Mouse (Mus musculus) urinary bladder, postnatal 25 days (tissue): ENCODE measurements at regions not wholly inside any gene's neighbourhood (a gene's known extent, or its start where the extent isn't known, plus 50 kb on each side); places are given as distances from the start of the nearest gene placed in this dataset.

Experiments used
- DNase-seq: peaks from one replicate; pipeline ENCODE4 v3.0.0; 2022; ENCODE audit warnings: low spot score

DNA sequence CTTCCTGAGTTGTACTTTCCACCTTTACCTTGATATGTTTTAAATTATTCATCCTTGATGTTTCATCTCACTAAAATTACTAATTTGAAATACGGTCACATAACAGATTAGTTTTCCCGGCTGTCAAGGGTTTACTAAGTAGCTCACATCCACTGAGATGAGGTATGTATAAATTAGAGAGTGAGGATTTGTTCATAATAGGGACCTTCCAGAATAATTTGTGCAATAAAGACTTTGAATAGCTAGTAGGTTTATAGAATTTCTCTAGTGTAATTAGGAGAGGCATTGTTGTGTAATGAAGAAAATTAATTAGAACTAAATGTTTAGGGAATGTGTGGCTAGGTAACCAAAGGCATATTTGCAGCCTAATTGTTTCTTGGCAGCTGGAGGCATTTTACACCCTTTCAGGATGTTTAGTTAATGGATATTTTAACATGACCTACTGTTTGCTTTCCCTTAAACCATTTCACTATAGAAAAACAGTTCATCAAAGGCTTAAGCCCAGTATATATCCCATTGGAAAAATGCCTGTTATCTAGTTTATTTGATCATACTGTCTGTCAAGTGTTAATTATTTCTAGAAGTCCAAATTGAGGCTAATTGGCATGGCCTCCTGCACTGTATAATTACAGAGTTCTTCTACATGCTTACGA, 70.8 kb downstream of the Mat2b start:
- no peak for DNase-seq

GRCm38 (mm10) chr11:40620036-40620435, 75.0 kb downstream of the Mat2b start:
- DNase-seq = no peak

- no peak for DNase-seq
Measured at GRCm38 (mm10) chr11:40603008-40603407, 92.0 kb downstream of the Mat2b start.

DNA sequence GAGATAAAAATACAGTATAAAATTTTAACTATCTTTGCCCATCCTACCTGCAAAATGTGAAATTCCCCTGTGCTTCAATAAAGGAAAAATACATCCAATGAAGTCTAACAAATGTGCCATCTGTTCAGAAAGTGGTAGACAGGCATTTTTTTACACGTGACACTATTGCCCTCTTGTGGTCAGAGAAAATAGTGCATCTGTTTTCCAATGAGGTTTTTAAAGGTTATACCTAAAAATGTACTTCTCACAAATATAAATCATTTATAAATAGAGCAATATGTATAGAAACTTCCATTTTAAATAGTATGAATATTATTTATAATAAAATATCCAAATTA, 93.5 kb downstream of the Mat2b start:
- DNase-seq = no peak

DNA sequence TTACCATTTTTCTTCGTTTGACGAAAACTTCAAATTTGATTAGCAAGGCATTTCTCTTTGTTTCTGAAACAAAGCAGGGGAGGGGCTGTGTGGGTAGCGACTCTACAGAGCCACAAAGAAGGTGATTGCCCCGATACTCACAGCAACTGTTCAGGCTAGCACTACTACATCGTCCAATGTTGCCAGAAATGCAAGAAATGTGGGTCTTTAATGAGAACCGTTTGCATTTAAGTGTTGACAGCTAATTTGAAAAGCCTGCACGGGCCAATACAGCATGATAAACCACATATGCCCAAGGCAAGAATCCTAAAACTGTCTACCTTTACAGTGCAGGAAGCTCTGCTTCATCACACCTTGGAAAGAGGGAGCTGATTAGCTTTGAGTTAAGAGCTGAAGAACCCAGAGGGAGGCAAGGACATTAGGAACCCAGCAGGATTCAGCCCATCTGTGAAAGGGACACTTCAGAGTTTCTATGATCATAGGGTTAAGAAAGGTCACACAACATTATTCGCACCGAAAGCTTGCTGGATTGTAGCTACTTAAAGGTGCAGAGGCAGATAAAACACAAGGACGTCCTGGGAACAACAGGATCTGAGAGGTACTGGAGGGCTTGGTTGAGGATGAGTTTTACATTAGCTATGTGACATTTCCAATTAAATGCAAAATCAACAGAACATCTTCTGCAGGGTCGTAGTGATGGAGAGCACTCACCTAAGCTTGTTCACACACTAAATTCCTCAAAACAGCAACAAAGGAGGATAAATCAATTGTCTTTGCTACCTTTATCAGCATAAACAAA, 94.0 kb downstream of the Mat2b start:
- no peak for DNase-seq

GRCm38 (mm10) chr11:40599956-40600772, 94.8 kb downstream of the Mat2b start:
- DNase-seq = peak; percentile 7

DNA sequence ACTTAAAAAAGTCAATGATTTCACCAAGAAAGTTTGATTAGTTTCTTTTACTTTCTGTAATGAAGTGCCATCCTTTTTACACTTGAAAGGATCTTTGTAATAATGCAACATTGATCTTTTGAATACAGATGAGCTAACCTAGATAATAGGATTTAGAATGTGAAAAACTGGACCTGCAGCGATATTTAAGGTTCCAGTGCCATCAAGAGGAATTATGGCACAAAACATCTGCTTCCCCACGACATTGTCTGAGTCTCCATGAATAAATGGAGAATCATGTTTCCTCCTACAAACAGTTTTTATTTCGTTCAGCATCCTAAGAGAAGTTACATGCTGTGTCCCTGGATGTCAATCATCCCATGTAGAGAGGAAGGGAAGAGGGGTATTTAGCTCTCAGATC, 98.7 kb downstream of the Mat2b start:
- DNase-seq = no peak

DNA sequence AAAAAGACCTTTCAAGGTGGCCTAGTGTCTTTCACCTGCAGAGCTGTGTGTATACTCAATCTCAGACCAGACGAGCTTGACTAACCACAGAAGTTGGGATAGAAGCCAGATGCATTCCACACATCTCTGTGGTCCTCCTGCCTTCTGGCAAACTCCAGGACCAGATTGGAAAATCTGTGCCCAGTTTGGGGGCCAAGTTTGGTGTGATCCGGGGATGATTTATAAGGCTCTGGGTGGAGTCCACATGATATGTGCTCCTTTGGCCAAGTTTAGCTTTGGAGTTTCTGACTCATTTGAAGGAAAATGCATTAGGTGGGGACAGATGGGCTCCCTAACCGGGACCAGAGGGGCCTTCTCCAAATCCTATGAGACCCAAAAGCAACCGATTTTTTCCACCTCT, 102.9 kb downstream of the Mat2b start:
- no peak for DNase-seq

DNA sequence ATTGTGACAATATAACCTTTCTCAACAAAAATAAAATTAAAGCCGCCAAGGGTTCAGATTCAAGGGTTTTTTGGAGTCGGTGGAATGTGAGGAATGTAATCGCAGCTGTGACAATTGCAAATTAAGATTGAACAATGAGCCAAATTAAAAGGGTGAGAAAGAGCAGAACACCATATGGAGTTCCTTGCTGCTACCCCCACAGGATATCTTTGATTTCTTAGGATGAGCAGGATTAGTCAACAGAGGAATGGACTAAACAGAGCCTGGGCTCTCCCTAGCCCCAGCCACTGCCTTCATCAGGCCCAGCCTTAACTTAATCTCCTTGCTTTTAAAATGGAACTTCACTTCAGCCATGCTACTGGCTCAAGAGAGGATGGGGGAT, 121.3 kb downstream of the Mat2b start:
- DNase-seq = no peak

GRCm38 (mm10) chr11:40572953-40573757, 121.8 kb downstream of the Mat2b start:
- no peak for DNase-seq

- no peak for DNase-seq
Measured at GRCm38 (mm10) chr11:40562866-40563265, 132.1 kb downstream of the Mat2b start.

GRCm38 (mm10) chr11:40561983-40562382, 133.0 kb downstream of the Mat2b start:
- no peak for DNase-seq

DNA sequence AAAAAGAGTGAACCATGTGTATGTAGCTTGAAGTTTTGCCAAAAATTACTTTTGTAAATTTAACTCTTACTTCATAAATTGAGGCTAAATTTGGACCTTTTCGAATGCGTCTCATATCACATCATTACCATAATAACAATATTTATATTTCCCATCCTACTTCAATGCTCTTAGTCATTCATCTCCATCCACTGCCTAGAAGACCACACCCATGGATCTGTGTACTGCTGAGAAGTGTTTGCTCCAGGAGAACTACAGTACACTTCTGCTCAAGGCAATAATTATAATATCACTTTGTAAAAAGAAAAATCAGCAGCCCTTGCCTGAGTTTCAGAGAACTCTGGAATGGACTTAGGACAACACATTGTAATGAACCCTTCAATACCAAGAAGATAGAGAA, 133.6 kb downstream of the Mat2b start:
- no peak for DNase-seq

DNA sequence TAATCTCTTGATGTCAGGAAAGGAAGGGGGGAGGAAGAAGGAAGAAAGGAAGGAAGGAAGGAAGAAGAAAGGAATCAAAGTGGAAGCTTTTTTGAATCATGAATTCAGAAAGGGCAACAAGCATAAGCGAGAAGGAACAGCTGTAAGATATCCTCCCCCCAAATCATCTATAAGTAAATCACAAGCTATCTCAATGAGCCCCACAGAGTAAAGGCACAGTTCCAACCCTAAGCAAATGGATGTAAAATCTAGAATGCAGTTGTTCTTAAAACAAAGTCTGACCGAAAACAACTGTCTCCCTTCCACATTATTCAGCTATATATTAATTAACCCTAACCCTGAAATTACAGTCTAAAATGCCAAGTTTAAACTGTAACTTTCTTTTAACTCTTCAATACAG, 136.5 kb downstream of the Mat2b start:
- no peak for DNase-seq

DNA sequence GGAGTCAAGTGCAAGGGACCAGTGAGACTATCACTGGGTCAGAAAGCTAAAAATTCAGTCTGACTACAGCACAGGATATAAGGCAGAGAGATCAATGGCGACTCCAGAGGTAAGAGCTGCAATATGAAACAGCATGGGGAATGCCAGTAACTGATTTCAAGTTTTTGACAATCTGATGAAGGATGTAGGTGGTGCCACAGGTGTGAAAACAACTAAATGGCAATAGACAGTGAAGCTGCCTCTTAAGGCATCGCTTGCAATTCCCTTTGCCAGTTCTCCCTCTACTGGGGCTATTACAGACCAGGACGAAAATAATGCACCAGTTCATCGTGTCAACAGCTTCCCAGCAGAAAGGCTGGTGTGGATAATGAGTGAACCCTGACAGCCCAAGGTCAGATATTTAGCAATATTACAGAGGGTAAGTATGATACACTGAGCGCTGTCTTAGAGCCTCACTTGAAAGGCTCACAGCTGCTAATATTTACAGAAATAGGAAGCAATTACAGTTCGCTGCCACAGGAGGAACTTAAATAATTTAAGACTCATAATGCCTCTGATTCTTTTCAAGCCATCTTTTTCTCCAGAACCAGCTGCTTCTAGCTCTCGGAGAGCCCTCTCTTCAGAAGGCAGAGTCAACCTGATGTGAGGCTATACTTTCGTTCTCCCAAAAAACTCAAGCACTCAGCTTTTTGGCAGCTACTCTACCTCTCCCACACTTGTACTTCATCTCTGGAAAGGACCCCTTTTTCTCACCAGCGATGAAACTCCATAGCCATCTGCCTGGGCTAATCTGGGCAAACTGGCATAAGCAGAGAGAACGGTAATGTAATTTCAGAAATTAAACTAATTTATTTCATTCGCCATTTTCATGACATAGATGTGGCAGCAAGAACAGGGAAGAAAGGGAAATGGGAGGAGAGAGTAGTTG, 139.9 kb downstream of the Mat2b start:
- DNase-seq = no peak

- DNase-seq = no peak
Measured at GRCm38 (mm10) chr11:40552054-40552453, 142.9 kb downstream of the Mat2b start.

- DNase-seq = no peak
Measured at GRCm38 (mm10) chr11:40546596-40546995, 148.4 kb downstream of the Mat2b start.

- DNase-seq = no peak
Measured at GRCm38 (mm10) chr11:40545537-40545936, 149.5 kb downstream of the Mat2b start.

GRCm38 (mm10) chr11:40540229-40540628, 154.8 kb downstream of the Mat2b start:
- no peak for DNase-seq

DNA sequence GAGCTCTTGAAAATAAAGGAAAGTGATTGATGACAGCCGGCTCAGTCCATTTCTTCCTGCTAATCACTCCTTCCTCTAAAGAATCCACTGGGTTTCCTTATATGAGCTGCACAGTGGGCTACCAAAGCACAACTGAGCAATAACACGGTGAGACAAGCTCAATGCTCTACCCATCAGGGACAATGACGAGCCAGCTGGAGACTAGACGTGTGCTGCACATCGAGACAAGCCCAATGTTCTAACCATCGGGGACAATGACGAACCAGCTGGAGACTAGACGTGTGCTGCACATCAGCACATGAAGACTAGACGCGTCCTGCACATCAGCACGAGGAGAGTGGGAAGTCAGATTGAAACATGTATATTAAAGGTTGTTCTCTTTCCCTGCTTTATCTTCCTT, 155.2 kb downstream of the Mat2b start:
- DNase-seq = no peak

GRCm38 (mm10) chr11:40536236-40536765, 158.7 kb downstream of the Mat2b start:
- no peak for DNase-seq
